Mouse (Mus musculus) heart, adult 2 months (tissue): ENCODE results near the gene AI597479. TPM values are rescaled to one million over a fixed set of nuclear protein-coding genes. Genes with fewer than 3 reads are reported as not detected.

ENCODE experiments used
- DNase-seq, 2 experiments: peaks; one replicate each; pipeline ENCODE4 v3.0.0; 2021
- H3K27ac ChIP-seq: fragments of 200-600 bp; 2 replicates; pipeline ENCODE4 v1.8.1; 2022
- H3K27me3 ChIP-seq: fragments of 200-500 bp; 2 replicates; pipeline ENCODE4 v1.6.1; 2012; ENCODE audit warnings: mild to moderate bottlenecking, low read length, inconsistent platforms, mixed read lengths; ENCODE audit not compliant: control insufficient read depth, insufficient read depth
- H3K36me3 ChIP-seq: fragments of 200-500 bp; 2 replicates; pipeline ENCODE4 v1.6.1; 2012; ENCODE audit warnings: low read length, inconsistent platforms; ENCODE audit not compliant: control insufficient read depth, insufficient read depth
- H3K4me1 ChIP-seq: fragments of 200-500 bp; 2 replicates; pipeline ENCODE4 v1.6.1; 2011; ENCODE audit warnings: low read length; ENCODE audit not compliant: control insufficient read depth, insufficient read depth
- H3K4me3 ChIP-seq: fragments of 200-600 bp; 2 replicates; pipeline ENCODE4 v1.8.1; 2022
- H3K79me2 ChIP-seq: fragments of 200-500 bp; replicated peaks from 2 replicates; pipeline ENCODE4 v1.6.1; 2012; ENCODE audit warnings: mild to moderate bottlenecking, inconsistent platforms, low read length, moderate library complexity, mixed read lengths; ENCODE audit not compliant: control insufficient read depth, insufficient read depth
- H3K9ac ChIP-seq: fragments of 200-500 bp; 2 replicates; pipeline ENCODE4 v1.6.1; 2012; ENCODE audit warnings: low read depth, mild to moderate bottlenecking, control low read depth, inconsistent platforms, low read length, mixed read lengths
- CTCF ChIP-seq: fragments of 200-600 bp; IDR thresholded peaks from 2 replicates; pipeline ENCODE4 v1.8.1; 2022; ENCODE audit warnings: antibody characterized with exemption, mild to moderate bottlenecking, moderate library complexity
- EP300 ChIP-seq: fragments of 200-500 bp; IDR thresholded peaks from 2 replicates; pipeline ENCODE4 v1.6.1; 2011; ENCODE audit warnings: low read depth, low read length, control low read depth; ENCODE audit not compliant: insufficient read depth
- POLR2A ChIP-seq: fragments of 200-500 bp; IDR thresholded peaks from 2 replicates; pipeline ENCODE4 v1.6.1; 2011; ENCODE audit warnings: mild to moderate bottlenecking, low read depth, low read length, control low read depth; ENCODE audit not compliant: insufficient read depth
- WGBS: fragments of 180-500 bp; shearing (Covaris S2); methylation state at CpG from one replicate; pipeline ENCODE4 v1.1.7; 2018; 5-methylcytosine and 5-hydroxymethylcytosine counted together
- intact Hi-C: fragments of 180-260 bp; cut with DNase I; formaldehyde crosslinking; loops from one replicate; pipeline ENCODE4 v1.15.1; 2025
- polyA plus RNA-seq: library from polyadenylated mRNA; depleted of rRNA; stranded (reverse); fragments of >200 nt; gene quantifications from 2 replicates; pipeline ENCODE4 v1.2.3, GENCODE M21; 2012
- total RNA-seq, 2 experiments: library from RNA; stranded (reverse); gene quantifications; 2 replicates each; pipeline ENCODE4 v1.2.3; 2021

AI597479 gene
- total and polyA plus RNA-seq, 3 experiments, result 8.4 to 21.1 (median 20.3) TPM

- Histone ChIP-seq H3K36me3 (no peaks in the 10 kb centered on the region; the same call in 1 of the 2 replicates), H3K9ac (no peak overlapping the region), H3K79me2 (no peaks in the 10 kb centered on the region), H3K4me1 (no peaks in the 10 kb centered on the region), H3K27ac (no peak overlapping the region), H3K4me3 (no peak overlapping the region), H3K27me3 (no peaks in the 10 kb centered on the region)
- TF ChIP-seq CTCF, result no peak
- TF ChIP-seq POLR2A, result no peak
- no peak for TF ChIP-seq EP300
- intact Hi-C loops, result no loop called here
- no peak for DNase-seq
- WGBS, result 83% methylated on average over 5 of the region's 5 CpGs
Observed at GRCm38 (mm10) chr1:43070726-43071125, 27.8 kb upstream of the AI597479 start.

- Histone ChIP-seq H3K9ac (no peak overlapping the region), H3K36me3 (no peaks in the 10 kb centered on the region; the same call in 1 of the 2 replicates), H3K4me1 (no peaks in the 10 kb centered on the region), H3K27me3 (no peaks in the 10 kb centered on the region), H3K4me3 (no peak overlapping the region), H3K79me2 (no peaks in the 10 kb centered on the region), H3K27ac (no peak overlapping the region)
- DNase-seq, result no peak
- 92% methylated on average over 8 of the region's 8 CpGs for WGBS
- TF ChIP-seq POLR2A (no peak), CTCF (no peak), EP300 (no peak)
- intact Hi-C loops, result no loop called here
Observed at GRCm38 (mm10) chr1:43072028-43072427, 26.5 kb upstream of the AI597479 start.

GRCm38 (mm10) chr1:43072561-43072960, 25.9 kb upstream of the AI597479 start:
- Histone ChIP-seq H3K79me2 (no peaks in the 10 kb centered on the region), H3K27me3 (no peaks in the 10 kb centered on the region), H3K27ac (no peak overlapping the region), H3K36me3 (no peaks in the 10 kb centered on the region; the same call in 1 of the 2 replicates), H3K4me1 (no peaks in the 10 kb centered on the region), H3K9ac (no peak overlapping the region), H3K4me3 (no peak overlapping the region)
- intact Hi-C loops, result no loop called here
- no peak for DNase-seq
- WGBS, result 72% methylated on average over 1 of the region's 1 CpGs
- TF ChIP-seq EP300 (no peak), POLR2A (no peak), CTCF (no peak)

GRCm38 (mm10) chr1:43074791-43075190, 23.7 kb upstream of the AI597479 start:
- DNase-seq, result no peak
- WGBS, result 96% methylated on average over 2 of the region's 2 CpGs
- Histone ChIP-seq H3K79me2 (no peaks in the 10 kb centered on the region), H3K27me3 (no peaks in the 10 kb centered on the region), H3K27ac (no peak overlapping the region), H3K36me3 (no peaks in the 10 kb centered on the region), H3K9ac (no peak overlapping the region), H3K4me1 (no peaks in the 10 kb centered on the region), H3K4me3 (no peak overlapping the region)
- TF ChIP-seq POLR2A (no peak), EP300 (no peak), CTCF (no peak)
- intact Hi-C loops, result no loop called here

GRCm38 (mm10) chr1:43078124-43078523, 20.4 kb upstream of the AI597479 start:
- no peak for TF ChIP-seq CTCF
- TF ChIP-seq POLR2A, result no peak
- 81% methylated on average over 2 of the region's 2 CpGs for WGBS

GRCm38 (mm10) chr1:43082946-43083345, 15.6 kb upstream of the AI597479 start:
- no peak for DNase-seq
- Histone ChIP-seq H3K9ac (no peak overlapping the region), H3K4me3 (no peak overlapping the region), H3K36me3 (no peaks in the 10 kb centered on the region), H3K27ac (no peak overlapping the region), H3K4me1 (no peaks in the 10 kb centered on the region), H3K27me3 (no peaks in the 10 kb centered on the region), H3K79me2 (peaks cover 7% of the 10 kb centered on the region)
- intact Hi-C loops, result no loop called here
- WGBS, result 80% methylated on average over 5 of the region's 5 CpGs
- no peak for TF ChIP-seq EP300
- no peak for TF ChIP-seq POLR2A
- TF ChIP-seq CTCF, result no peak

More at GRCm38 (mm10) chr1:43078124-43078523, 20.4 kb upstream of the AI597479 start:
- Histone ChIP-seq H3K4me3 (no peak overlapping the region), H3K27me3 (no peaks in the 10 kb centered on the region), H3K36me3 (no peaks in the 10 kb centered on the region), H3K27ac (no peak overlapping the region), H3K4me1 (no peaks in the 10 kb centered on the region), H3K79me2 (no peaks in the 10 kb centered on the region; the same call in 1 of the 2 replicates), H3K9ac (no peak overlapping the region)
- DNase-seq, result no peak
- intact Hi-C loops, result no loop called here
